Mouse (Mus musculus): ENCODE measurements around the gene Myh10.
A peak's percentile ranks its signal among the peaks of the same experiment; 100 is the strongest.

The Myh10 gene

GRCm38 (mm10) chr11:68745374-68746200, 54.2 kb downstream of the Myh10 start:
- no peak for DNase-seq (ENCODE audit: low read depth, low spot score)

GRCm38 (mm10) chr11:68748121-68748520, 56.8 kb downstream of the Myh10 start:
- no peak for DNase-seq (ENCODE audit: low read depth, low spot score)

DNA sequence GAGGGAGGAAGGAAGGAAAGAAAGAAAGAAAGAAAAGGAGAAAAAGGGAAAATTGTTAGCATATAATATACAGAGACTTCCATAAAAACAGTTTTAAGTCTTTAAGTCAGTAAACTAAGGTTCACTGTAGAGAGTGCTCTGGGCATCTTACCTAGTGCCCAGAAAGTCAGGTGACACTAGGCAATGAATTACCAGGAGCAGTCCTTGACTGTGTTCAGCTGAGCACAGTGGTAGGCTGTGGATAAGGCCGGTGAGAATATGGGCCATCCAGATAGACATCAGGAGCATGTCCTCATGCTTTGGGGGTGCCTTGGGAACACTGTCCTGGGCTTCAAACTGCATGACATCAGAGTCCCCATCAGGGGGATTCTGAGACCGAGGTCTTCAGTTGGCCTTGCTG, 58.8 kb downstream of the Myh10 start:
- DNase-seq (ENCODE audit: low read depth, low spot score) = no peak

- no peak for DNase-seq (ENCODE audit: low read depth, low spot score)
These were observed 59.6 kb downstream of the Myh10 start for GRCm38 (mm10) chr11:68750938-68751337.

GRCm38 (mm10) chr11:68754283-68754682, 62.9 kb downstream of the Myh10 start:
- DNase-seq (ENCODE audit: low read depth, low spot score) = no peak

- DNase-seq (ENCODE audit: low read depth, low spot score) = no peak
These were observed 65.3 kb downstream of the Myh10 start for GRCm38 (mm10) chr11:68756456-68757348.

GRCm38 (mm10) chr11:68759691-68760090, 68.3 kb downstream of the Myh10 start:
- no peak for DNase-seq (ENCODE audit: low read depth, low spot score)

GRCm38 (mm10) chr11:68761155-68761554, 69.8 kb downstream of the Myh10 start:
- DNase-seq (ENCODE audit: low read depth, low spot score) = no peak

GRCm38 (mm10) chr11:68761664-68762063, 70.3 kb downstream of the Myh10 start:
- DNase-seq (ENCODE audit: low read depth, low spot score) = no peak

DNA sequence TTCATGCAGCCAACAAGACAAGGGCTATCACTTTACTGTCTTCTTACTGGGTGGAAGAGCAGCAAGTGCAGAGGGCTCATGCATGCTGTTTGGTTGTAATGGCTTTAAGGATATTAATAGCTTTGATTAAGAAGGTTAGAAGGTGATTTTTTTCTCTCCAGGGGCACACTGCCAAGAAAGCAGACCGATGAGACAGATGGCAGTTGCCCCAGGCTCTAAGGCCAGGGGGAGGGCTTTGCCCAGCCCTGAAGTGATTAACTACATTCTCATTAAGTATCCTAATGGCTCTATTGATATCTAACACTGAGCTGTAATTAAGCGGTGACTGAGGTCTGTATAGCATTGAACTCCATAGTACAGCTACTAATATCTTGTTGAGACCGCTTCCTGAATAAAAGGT, 73.3 kb downstream of the Myh10 start:
- DNase-seq (ENCODE audit: low read depth, low spot score) = no peak

GRCm38 (mm10) chr11:68767762-68768542, 76.6 kb downstream of the Myh10 start:
- DNase-seq (ENCODE audit: low read depth, low spot score) = peak; percentile 29

DNA sequence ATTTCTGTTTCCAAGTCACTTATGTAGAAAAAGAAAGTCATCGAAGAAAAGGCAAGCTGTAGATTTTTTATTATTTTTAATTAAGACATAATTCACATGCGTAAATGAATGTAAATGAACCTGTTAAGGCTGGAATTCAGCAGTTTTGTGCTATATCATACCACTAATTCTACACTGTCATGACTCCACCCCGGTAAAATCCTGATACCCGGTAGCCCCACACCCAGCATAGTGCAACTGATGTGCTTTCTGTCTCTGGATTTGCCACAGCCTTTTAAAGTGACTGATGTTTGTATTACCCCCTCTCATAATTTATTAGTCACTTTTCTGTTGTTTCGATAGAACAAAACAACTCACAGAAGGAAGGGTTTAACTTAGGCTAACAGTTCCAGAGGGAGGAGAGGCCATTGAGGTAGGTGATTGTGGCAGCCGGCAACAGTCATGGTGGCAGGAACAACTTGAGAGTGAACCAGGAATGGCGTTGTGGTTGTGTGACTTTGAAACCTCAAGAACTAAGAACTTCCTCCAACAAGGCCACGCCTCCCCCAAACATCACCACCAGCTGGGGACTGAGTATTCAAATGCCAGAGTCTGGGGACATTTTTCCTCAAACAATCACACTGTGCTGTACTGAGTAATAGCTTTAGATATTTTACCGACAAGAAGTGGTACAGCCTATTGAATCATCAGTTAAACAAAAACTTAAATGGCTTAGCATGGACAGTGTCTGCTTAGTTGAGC, 78.6 kb downstream of the Myh10 start:
- DNase-seq (ENCODE audit: low read depth, low spot score) = peak; percentile 29

GRCm38 (mm10) chr11:68776147-68776655, 84.8 kb downstream of the Myh10 start:
- DNase-seq (ENCODE audit: low read depth, low spot score) = no peak

DNA sequence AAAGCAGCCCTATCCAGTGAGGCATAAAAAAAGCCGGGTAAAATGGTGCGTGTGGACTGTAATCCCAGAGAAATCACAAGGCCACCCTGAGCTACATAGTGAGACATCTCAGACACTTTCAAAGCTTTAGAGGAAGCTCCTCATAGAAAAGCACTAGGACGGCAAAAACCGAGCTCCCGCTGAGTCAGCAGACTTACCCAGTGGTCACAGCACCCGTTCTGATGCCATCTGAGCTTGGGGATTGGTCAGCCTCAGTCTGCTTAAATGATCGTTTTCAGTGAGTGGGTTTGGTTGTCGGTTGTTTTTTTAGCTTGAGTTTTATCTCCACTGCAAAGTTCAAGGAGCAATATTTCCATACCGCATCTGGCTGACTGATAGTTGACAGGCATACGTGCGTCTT, 86.6 kb downstream of the Myh10 start:
- no peak for DNase-seq (ENCODE audit: low read depth, low spot score)

- no peak for DNase-seq (ENCODE audit: low read depth, low spot score)
These were observed 87.5 kb downstream of the Myh10 start for GRCm38 (mm10) chr11:68778855-68779254.

GRCm38 (mm10) chr11:68779735-68780465, 88.5 kb downstream of the Myh10 start:
- no peak for DNase-seq (ENCODE audit: low read depth, low spot score)

GRCm38 (mm10) chr11:68780466-68781114, 89.2 kb downstream of the Myh10 start:
- no peak for DNase-seq (ENCODE audit: low read depth, low spot score)

- DNase-seq (ENCODE audit: low read depth, low spot score) = no peak
These were observed 91.0 kb downstream of the Myh10 start for GRCm38 (mm10) chr11:68782336-68782735.

DNA sequence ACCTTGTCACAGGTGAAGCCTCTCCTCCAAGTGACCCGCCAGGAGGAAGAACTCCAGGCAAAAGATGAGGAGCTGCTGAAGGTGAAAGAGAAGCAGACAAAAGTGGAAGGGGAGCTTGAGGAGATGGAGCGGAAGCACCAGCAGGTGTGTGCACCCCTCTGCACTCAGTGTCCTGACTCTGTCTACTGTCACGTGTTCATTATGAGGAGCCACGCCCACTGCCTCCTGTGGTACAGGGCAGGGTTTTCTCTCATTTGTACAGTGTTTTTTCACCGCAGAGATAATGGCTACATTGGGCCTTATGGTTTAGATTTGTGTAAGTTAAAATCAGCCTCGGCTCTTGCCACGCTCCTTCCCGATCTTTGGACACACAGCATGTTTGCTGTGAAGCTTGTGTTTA, 94.5 kb downstream of the Myh10 start:
- DNase-seq (ENCODE audit: low read depth, low spot score) = no peak

- no peak for DNase-seq (ENCODE audit: low read depth, low spot score)
These were observed 95.9 kb downstream of the Myh10 start for GRCm38 (mm10) chr11:68787222-68787621.
